Mouse (Mus musculus) embryonic fibroblast, embryonic 13.5 days (primary cell): ENCODE measurements around the gene Gcn1l1. TPM values are rescaled to one million over a fixed set of nuclear protein-coding genes. Genes with fewer than 3 reads are reported as not detected.
A peak's percentile ranks its signal among the peaks of the same experiment; 100 is the strongest.

Experiments
- H3K27ac ChIP-seq: 2 replicates; pipeline ENCODE4 v1.5.1; 2012; ENCODE audit warnings: low read length, control low read depth, inconsistent platforms; ENCODE audit not compliant: insufficient read depth
- H3K4me1 ChIP-seq: 2 replicates; pipeline ENCODE4 v1.6.1; 2011; ENCODE audit warnings: low read length; ENCODE audit not compliant: control insufficient read depth, insufficient read depth
- H3K4me3 ChIP-seq: 2 replicates; pipeline ENCODE4 v1.5.1; 2011; ENCODE audit warnings: mild to moderate bottlenecking, control low read depth, low read length; ENCODE audit not compliant: insufficient read depth
- CTCF ChIP-seq: IDR thresholded peaks from 2 replicates; pipeline ENCODE4 v1.5.1; 2011; ENCODE audit warnings: mild to moderate bottlenecking, control low read depth, low read length, moderate library complexity, borderline replicate concordance; ENCODE audit not compliant: insufficient read depth
- POLR2A ChIP-seq: IDR thresholded peaks from 2 replicates; pipeline ENCODE4 v1.6.1; 2011; ENCODE audit warnings: low read depth, mild to moderate bottlenecking, control low read depth, low read length, moderate library complexity
- polyA plus RNA-seq: library from polyadenylated mRNA; stranded (reverse); fragments of >200 nt; gene quantifications from 2 replicates; pipeline ENCODE4 v1.2.4, GENCODE M21; 2011; ENCODE audit warnings: low read depth; ENCODE audit not compliant: missing spikeins, insufficient read length

Gcn1l1 gene
- polyA plus RNA-seq, 1 experiment, result 39.5 TPM

GRCm38 (mm10) chr5:115534290-115534731 is 30.7 kb upstream of the Gcn1l1 start:
- Histone ChIP-seq H3K27ac (peak overlapping the region; percentile 19; the same call in 1 of the 2 replicates), H3K4me3 (no peak overlapping the region), H3K4me1 (peaks cover 46% of the 10 kb centered on the region)
- TF ChIP-seq POLR2A (no peak), CTCF (no peak)

- Histone ChIP-seq H3K4me1 (peaks cover 43% of the 10 kb centered on the region), H3K4me3 (no peak overlapping the region), H3K27ac (peak overlapping the region; percentile 31; the same call in 1 of the 2 replicates)
- TF ChIP-seq CTCF (no peak), POLR2A (no peak)
Measured at GRCm38 (mm10) chr5:115534856-115535255, 30.2 kb upstream of the Gcn1l1 start.

GRCm38 (mm10) chr5:115535635-115536034 is 29.4 kb upstream of the Gcn1l1 start:
- H3K4me1 ChIP-seq, result peaks cover 42% of the 10 kb centered on the region
- TF ChIP-seq CTCF, result no peak
- TF ChIP-seq POLR2A, result no peak
- H3K27ac ChIP-seq, result peak overlapping the region; percentile 31; the same call in 1 of the 2 replicates
- H3K4me3 ChIP-seq, result no peak overlapping the region

- Histone ChIP-seq H3K4me3 (no peak overlapping the region), H3K27ac (no peak overlapping the region), H3K4me1 (peaks cover 31% of the 10 kb centered on the region)
- TF ChIP-seq CTCF, result no peak
- TF ChIP-seq POLR2A, result no peak
Measured at GRCm38 (mm10) chr5:115538017-115538692, 26.9 kb upstream of the Gcn1l1 start.

GRCm38 (mm10) chr5:115538693-115539043 is 26.4 kb upstream of the Gcn1l1 start:
- no peak overlapping the region for H3K4me3 ChIP-seq
- H3K27ac ChIP-seq, result no peak overlapping the region
- TF ChIP-seq CTCF (peak; percentile 96), POLR2A (no peak)
- H3K4me1 ChIP-seq, result peaks cover 34% of the 10 kb centered on the region

- peaks cover 12% of the 10 kb centered on the region for H3K4me1 ChIP-seq
- TF ChIP-seq CTCF (no peak), POLR2A (no peak)
- no peak overlapping the region for H3K4me3 ChIP-seq
- H3K27ac ChIP-seq, result 0 out of 2 replicates have a peak overlapping the region, but pooled peaks have one; percentile 16
Measured at GRCm38 (mm10) chr5:115542635-115543384, 22.2 kb upstream of the Gcn1l1 start.

- H3K4me3 ChIP-seq, result no peak overlapping the region
- TF ChIP-seq POLR2A (no peak), CTCF (no peak)
- peaks cover 8% of the 10 kb centered on the region for H3K4me1 ChIP-seq
- 0 out of 2 replicates have a peak overlapping the region, but pooled peaks have one; percentile 16 for H3K27ac ChIP-seq
Measured at GRCm38 (mm10) chr5:115543509-115544253, 21.4 kb upstream of the Gcn1l1 start.

GRCm38 (mm10) chr5:115544655-115545185 is 20.3 kb upstream of the Gcn1l1 start:
- H3K4me3 ChIP-seq, result no peak overlapping the region
- peaks cover 8% of the 10 kb centered on the region for H3K4me1 ChIP-seq
- H3K27ac ChIP-seq, result no peak overlapping the region
- TF ChIP-seq CTCF, result no peak
- no peak for TF ChIP-seq POLR2A

GRCm38 (mm10) chr5:115545636-115546035 is 19.4 kb upstream of the Gcn1l1 start:
- H3K27ac ChIP-seq, result no peak overlapping the region
- H3K4me1 ChIP-seq, result peaks cover 8% of the 10 kb centered on the region
- no peak overlapping the region for H3K4me3 ChIP-seq
- TF ChIP-seq CTCF (no peak), POLR2A (no peak)
